Mouse (Mus musculus): ENCODE measurements around the gene Gng10.

Gng10 gene

GRCm38 (mm10) chr4:59016922-59017321 lies 18.0 kb upstream of the Gng10 start:
- DNase-seq: no peak

- DNase-seq: peak; percentile 26
These were observed 467 bp upstream of the Gng10 start for GRCm38 (mm10) chr4:59034325-59034917.

GRCm38 (mm10) chr4:59035786-59036350 lies 980 bp downstream of the Gng10 start:
- peak; percentile 32 for DNase-seq

GRCm38 (mm10) chr4:59036490-59037127 lies 1.7 kb downstream of the Gng10 start:
- DNase-seq: peak; percentile 85

GRCm38 (mm10) chr4:59037525-59037924 lies 2.6 kb downstream of the Gng10 start:
- no peak for DNase-seq

- DNase-seq: no peak
These were observed 5.8 kb downstream of the Gng10 start for GRCm38 (mm10) chr4:59040397-59041287.

GRCm38 (mm10) chr4:59043074-59043473 lies 8.2 kb downstream of the Gng10 start:
- DNase-seq: no peak

GRCm38 (mm10) chr4:59043891-59044290 lies 9.0 kb downstream of the Gng10 start:
- DNase-seq: no peak

GRCm38 (mm10) chr4:59047222-59047621 lies 12.3 kb downstream of the Gng10 start:
- DNase-seq: no peak

- DNase-seq: no peak
These were observed 16.2 kb downstream of the Gng10 start for GRCm38 (mm10) chr4:59051081-59051480.

- no peak for DNase-seq
These were observed 23.0 kb downstream of the Gng10 start for GRCm38 (mm10) chr4:59057929-59058328.

- DNase-seq: no peak
These were observed 27.6 kb downstream of the Gng10 start for GRCm38 (mm10) chr4:59062526-59062925.

- DNase-seq: no peak
These were observed 34.4 kb downstream of the Gng10 start for GRCm38 (mm10) chr4:59069276-59069675.

- no peak for DNase-seq
These were observed 48.5 kb downstream of the Gng10 start for GRCm38 (mm10) chr4:59083430-59083829.

GRCm38 (mm10) chr4:59089391-59089790 lies 54.5 kb downstream of the Gng10 start:
- no peak for DNase-seq
